Mouse (Mus musculus): ENCODE data around the gene Bcr. TPM values are rescaled to one million over a fixed set of nuclear protein-coding genes. Genes with fewer than 3 reads are reported as not detected.

Bcr gene
- polyA plus RNA-seq, 1 experiment from 2014 or later: 7.5 TPM

DNA sequence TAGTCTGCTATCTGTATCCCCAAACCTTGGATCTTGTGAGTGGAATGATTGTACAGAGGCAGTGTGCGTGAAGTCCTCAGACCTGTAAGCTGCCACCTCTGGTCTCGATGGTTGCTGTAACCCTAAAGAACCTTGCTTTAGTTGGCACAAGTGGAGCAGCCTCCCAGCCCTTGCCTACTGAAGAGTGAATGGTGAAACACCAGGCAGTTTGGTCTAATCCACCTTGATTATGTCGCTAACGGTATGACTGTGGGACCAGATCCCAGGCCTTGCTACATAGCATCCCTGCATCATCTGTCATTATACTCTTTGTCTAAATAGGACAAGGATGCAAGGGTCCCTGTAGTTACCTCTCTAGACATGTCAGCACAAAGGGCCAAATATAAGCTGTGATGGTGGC lies 106.2 kb downstream of the Bcr start:
- Histone ChIP-seq H3K9me3 (no peaks in the 10 kb centered on the region), H3K4me1 (0 out of 2 replicates have a peak, but pooled peaks cover 3% of the 10 kb centered on the region), H3K27me3 (no peaks in the 10 kb centered on the region), H3K9ac (no peak overlapping the region), H3K4me3 (no peak overlapping the region), H3K4me2 (no peak overlapping the region), H3K36me3 (peaks cover 66% of the 10 kb centered on the region), H3K27ac (0 out of 2 replicates have a peak overlapping the region, but pooled peaks have one; percentile 29)
- no peak for ATAC-seq (ENCODE audit: insufficient number of reproducible peaks, low FRiP score, low TSS enrichment, low read depth)
- 80% methylated on average over 4 of the region's 4 CpGs for WGBS

DNA sequence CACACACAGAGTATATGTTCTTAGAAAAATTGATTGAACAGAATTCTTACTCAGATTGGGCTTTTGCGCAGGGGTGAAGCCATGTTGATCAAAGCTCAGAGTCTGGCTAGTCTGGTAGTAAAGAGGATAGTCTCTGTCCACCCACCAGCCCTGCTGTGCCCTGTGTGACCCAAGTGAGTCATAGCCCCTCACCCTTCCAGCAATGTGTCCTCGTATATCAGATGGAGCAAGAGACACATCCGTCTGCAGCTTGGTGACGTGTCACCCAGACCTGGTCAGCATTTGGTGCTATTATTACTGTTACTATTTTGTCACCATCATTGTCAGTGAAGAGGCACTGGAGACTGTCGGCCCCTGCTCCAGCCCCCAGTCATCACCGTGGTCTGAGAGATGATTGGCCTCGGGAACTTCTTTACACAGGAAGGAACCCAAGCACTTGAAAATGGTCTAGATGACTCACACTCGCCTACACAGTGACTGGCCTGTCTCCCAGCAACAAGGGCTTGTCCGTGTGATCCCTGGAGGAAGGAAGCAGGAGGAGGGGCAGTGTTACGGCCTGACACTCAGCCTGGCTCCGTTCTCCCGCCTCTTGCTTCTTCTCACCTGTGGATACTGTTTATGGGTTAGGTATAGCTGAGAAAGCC lies 109.9 kb downstream of the Bcr start:
- H3K27me3 ChIP-seq: no peaks in the 10 kb centered on the region
- no peaks in the 10 kb centered on the region for H3K9me3 ChIP-seq
- no peak for ATAC-seq (ENCODE audit: insufficient number of reproducible peaks, low FRiP score, low TSS enrichment, low read depth)
- H3K27ac ChIP-seq: no peak overlapping the region
- H3K4me3 ChIP-seq: no peak overlapping the region
- WGBS: 75% methylated on average over 12 of the region's 12 CpGs
- H3K4me2 ChIP-seq: no peak overlapping the region
- peaks cover 63% of the 10 kb centered on the region for H3K36me3 ChIP-seq
- no peak overlapping the region for H3K9ac ChIP-seq
- 0 out of 2 replicates have a peak, but pooled peaks cover 3% of the 10 kb centered on the region for H3K4me1 ChIP-seq

DNA sequence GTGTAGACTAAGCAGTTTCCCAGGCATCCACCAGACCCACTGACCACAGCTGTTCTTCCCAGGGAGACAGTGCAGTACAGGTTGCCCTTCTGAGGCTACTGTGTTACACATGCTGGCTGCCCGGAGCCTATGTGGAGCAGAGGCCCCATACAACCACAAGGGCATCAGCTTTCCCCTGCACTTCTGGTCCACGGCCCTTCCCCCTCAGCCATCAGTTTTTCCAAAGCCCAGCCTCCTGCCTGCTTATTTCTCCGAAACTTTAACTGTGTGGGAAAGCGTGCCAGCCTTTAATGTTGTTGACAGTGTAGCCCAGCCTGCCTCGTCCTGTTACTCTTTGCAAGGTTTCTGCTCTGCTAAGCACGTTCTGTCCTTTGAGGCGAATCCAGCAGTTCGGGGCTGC lies 112.7 kb downstream of the Bcr start:
- H3K27ac ChIP-seq: no peak overlapping the region
- H3K4me1 ChIP-seq: 0 out of 2 replicates have a peak, but pooled peaks cover 3% of the 10 kb centered on the region
- WGBS: 70% methylated on average over 8 of the region's 8 CpGs
- H3K9me3 ChIP-seq: no peaks in the 10 kb centered on the region
- ATAC-seq (ENCODE audit: insufficient number of reproducible peaks, low FRiP score, low TSS enrichment, low read depth): no peak
- no peaks in the 10 kb centered on the region for H3K27me3 ChIP-seq
- no peak overlapping the region for H3K4me3 ChIP-seq
- no peak overlapping the region for H3K9ac ChIP-seq
- H3K4me2 ChIP-seq: no peak overlapping the region
- peaks cover 77% of the 10 kb centered on the region for H3K36me3 ChIP-seq

DNA sequence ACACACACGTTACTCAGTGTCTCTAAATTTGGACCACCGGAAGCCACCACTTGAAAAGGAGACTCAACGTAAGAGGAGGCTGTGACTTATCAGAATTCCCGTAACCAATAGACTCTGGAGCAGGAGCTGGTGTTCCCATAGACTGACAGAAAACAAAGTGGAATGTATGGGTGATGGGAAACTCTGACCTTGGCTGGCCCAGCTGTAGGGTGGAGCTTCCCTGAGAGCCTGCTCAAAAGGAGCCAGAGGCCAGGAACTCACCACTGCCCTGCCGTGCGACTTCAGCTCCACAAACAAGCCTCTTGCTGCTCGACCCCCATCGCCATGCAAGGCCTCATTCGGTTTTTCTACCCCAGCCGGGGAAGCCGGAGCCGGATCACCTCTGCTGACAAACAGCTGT lies 113.3 kb downstream of the Bcr start:
- H3K27ac ChIP-seq: no peak overlapping the region
- no peaks in the 10 kb centered on the region for H3K27me3 ChIP-seq
- H3K9ac ChIP-seq: no peak overlapping the region
- 80% methylated on average over 12 of the region's 12 CpGs for WGBS
- no peak for ATAC-seq (ENCODE audit: insufficient number of reproducible peaks, low FRiP score, low TSS enrichment, low read depth)
- no peak overlapping the region for H3K4me3 ChIP-seq
- no peaks in the 10 kb centered on the region for H3K9me3 ChIP-seq
- H3K4me2 ChIP-seq: no peak overlapping the region
- 0 out of 2 replicates have a peak, but pooled peaks cover 3% of the 10 kb centered on the region for H3K4me1 ChIP-seq
- H3K36me3 ChIP-seq: peaks cover 78% of the 10 kb centered on the region

DNA sequence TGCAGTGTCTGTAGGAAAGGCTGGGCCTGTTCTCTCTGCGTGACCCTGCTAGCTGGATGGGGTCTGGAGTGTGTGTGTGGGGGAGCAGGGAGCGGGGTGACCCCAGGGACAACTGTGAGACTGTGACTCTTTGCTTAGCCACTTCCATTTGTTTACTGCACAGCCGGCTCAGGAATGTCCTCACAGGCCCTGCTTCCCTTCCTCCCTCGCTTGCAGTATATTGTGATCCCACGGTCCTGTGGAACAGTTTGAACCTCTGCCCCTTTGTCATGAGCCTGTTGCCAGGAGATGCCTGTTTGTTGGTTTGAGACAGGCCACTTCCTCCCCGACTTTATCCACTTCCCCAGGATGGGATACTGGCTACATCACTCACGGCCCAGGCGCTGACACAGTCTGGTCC lies 116.1 kb downstream of the Bcr start:
- Histone ChIP-seq H3K4me2 (no peak overlapping the region), H3K36me3 (peaks cover 87% of the 10 kb centered on the region)
- WGBS: 80% methylated on average over 8 of the region's 8 CpGs

DNA sequence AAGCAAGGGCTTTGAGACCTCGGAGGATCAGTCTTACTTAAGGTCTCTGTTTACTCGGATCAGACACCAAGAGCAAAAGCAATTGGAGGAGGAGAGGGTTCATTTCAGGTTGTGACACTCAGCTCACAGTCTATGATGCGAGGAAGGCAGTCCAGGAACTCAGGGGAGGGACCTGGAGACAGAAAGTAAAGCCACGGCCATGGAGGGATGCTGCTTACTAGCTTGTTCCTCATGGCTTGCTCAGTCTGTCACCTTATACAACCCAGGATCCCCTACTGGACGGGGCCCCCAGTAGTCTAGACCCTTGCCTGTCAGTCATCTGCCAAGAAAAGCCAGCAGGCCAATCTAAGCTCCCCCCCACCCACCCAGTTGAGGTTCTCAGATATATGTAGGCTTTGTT lies 118.5 kb downstream of the Bcr start:
- no peaks in the 10 kb centered on the region for H3K9me3 ChIP-seq
- peaks cover 86% of the 10 kb centered on the region for H3K36me3 ChIP-seq
- no peaks in the 10 kb centered on the region for H3K27me3 ChIP-seq
- H3K4me3 ChIP-seq: no peak overlapping the region
- no peak overlapping the region for H3K27ac ChIP-seq
- 92% methylated on average over 5 of the region's 5 CpGs for WGBS
- ATAC-seq (ENCODE audit: insufficient number of reproducible peaks, low FRiP score, low TSS enrichment, low read depth): no peak
- H3K4me1 ChIP-seq: no peaks in the 10 kb centered on the region
- H3K9ac ChIP-seq: no peak overlapping the region
- H3K4me2 ChIP-seq: no peak overlapping the region

More for the DNA sequence above, 116.1 kb downstream of the Bcr start:
- no peaks in the 10 kb centered on the region for H3K4me1 ChIP-seq
- no peaks in the 10 kb centered on the region for H3K27me3 ChIP-seq
- no peak overlapping the region for H3K9ac ChIP-seq
- ATAC-seq (ENCODE audit: insufficient number of reproducible peaks, low FRiP score, low TSS enrichment, low read depth): no peak
- H3K4me3 ChIP-seq: no peak overlapping the region
- H3K9me3 ChIP-seq: no peaks in the 10 kb centered on the region
- no peak overlapping the region for H3K27ac ChIP-seq

DNA sequence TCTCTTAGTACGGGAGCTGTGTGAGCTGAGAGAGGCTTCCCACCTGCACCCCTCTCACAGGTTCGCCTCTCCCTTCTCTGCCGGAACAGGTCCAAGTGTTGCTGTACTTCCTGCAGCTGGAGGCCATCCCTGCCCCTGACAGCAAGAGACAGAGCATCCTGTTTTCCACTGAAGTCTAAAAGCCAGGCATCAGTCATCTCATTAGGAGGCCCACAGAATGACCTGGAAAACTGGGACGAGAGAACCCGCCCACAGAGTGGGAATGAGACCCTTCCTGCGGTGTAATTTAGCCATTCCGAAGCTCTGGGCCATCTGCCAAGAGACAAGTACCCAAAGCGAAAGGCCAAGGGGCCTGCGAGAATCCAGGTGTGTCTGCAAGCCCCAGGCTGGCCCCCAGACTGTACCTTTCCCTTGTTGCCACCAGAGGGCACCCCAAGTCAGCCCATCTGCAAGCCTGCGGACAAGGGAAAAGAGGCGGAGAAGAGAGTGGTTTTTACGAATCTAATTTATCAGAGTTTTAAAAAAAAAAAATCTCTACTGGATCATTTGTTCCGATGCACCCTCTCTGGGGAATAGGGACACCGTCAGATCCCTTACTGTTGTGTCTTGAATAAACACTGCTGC lies 121.9 kb downstream of the Bcr start:
- 23% methylated on average over 14 of the region's 14 CpGs for WGBS
- Histone ChIP-seq H3K4me3 (no peak overlapping the region), H3K27ac (0 out of 2 replicates have a peak overlapping the region, but pooled peaks have one; percentile 33), H3K9ac (no peak overlapping the region), H3K4me1 (no peaks in the 10 kb centered on the region), H3K9me3 (no peaks in the 10 kb centered on the region), H3K36me3 (peaks cover 65% of the 10 kb centered on the region), H3K4me2 (no peak overlapping the region), H3K27me3 (no peaks in the 10 kb centered on the region)
- no peak for ATAC-seq (ENCODE audit: insufficient number of reproducible peaks, low FRiP score, low TSS enrichment, low read depth)

DNA sequence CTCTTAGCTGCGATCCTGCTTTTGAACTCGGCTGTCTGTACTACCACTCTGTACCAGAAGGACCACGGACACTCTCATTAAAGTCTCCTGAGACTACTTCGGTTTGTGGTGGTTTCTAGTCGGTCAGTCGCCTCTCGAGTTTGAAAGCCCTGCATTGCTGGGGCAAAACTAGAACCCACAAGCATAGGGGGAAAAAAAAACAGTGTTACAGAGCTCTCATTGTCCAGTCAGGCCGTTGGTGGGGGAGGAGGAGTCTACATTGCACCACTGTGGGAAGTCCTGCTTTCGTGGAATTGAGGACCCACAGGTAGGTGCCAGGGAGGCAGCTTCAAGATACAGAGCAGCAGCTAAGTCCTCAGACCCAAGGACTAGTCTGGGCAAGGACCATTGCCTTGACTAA lies 124.4 kb downstream of the Bcr start:
- Histone ChIP-seq H3K4me3 (no peak overlapping the region), H3K9ac (no peak overlapping the region), H3K36me3 (peaks cover 40% of the 10 kb centered on the region), H3K4me2 (no peak overlapping the region), H3K27ac (no peak overlapping the region), H3K9me3 (no peaks in the 10 kb centered on the region), H3K27me3 (no peaks in the 10 kb centered on the region), H3K4me1 (0 out of 2 replicates have a peak, but pooled peaks cover 4% of the 10 kb centered on the region)
- no peak for ATAC-seq (ENCODE audit: insufficient number of reproducible peaks, low FRiP score, low TSS enrichment, low read depth)
- WGBS: 84% methylated on average over 9 of the region's 9 CpGs

DNA sequence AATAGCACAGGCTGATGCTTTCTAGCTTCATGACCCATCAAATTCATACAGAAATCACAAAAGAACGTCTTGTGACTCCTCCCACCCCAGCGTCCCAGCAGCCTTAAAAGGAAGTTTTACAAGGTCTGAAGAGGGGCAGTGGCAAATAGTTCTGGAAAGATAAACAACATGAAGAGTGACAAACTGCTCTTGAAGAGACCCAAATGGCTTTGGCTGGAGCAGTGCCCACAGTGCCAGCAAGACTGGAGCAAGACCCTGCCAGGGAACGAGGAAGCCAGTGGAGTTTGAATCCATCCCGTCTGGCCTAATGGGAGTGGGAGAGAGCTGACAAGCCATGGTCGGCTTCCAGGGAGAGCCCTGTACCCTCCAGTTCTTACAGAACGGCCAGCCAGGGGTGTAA lies 126.2 kb downstream of the Bcr start:
- H3K27ac ChIP-seq: no peak overlapping the region
- H3K4me1 ChIP-seq: 0 out of 2 replicates have a peak, but pooled peaks cover 4% of the 10 kb centered on the region
- no peaks in the 10 kb centered on the region for H3K9me3 ChIP-seq
- peaks cover 22% of the 10 kb centered on the region for H3K36me3 ChIP-seq
- ATAC-seq (ENCODE audit: insufficient number of reproducible peaks, low FRiP score, low TSS enrichment, low read depth): no peak
- no peak overlapping the region for H3K4me3 ChIP-seq
- no peak overlapping the region for H3K9ac ChIP-seq
- H3K4me2 ChIP-seq: no peak overlapping the region
- no peaks in the 10 kb centered on the region for H3K27me3 ChIP-seq
- 45% methylated on average over 6 of the region's 6 CpGs for WGBS

DNA sequence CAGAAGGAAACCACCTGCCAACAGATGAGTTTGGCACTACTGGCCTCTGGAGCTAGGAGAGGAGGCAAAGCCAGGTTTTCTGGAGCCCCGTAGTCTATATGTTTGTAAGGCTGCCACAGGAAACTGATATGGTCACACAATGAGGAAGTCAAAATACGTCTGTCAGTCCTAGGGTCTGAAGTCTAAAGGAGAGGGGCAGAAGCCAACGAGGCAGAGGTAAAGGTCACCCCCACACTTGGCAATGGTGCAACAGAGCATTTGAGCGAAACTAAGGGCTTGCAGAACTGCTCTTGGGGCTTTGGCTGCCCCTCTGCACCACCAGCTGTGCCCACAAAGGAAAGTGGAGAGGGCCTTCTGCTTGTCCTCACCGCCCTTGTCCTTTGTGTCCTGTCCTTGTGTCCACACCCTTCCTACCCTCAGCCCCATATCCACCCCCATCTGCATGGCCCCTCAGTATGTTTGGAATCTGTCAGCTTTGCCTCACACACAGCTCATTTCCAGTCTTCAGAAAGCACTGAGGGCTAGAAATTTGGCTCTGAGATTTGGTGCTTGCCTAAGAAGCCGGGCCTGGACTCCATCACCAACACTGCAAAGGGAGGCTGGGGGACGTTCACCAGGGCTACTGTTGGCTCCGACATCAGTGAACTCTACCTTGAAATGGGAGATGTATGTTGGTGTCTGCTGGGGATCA lies 127.1 kb downstream of the Bcr start:
- ATAC-seq (ENCODE audit: insufficient number of reproducible peaks, low FRiP score, low TSS enrichment, low read depth): no peak
- Histone ChIP-seq H3K27ac (no peak overlapping the region), H3K36me3 (peaks cover 15% of the 10 kb centered on the region), H3K4me2 (no peak overlapping the region), H3K4me3 (no peak overlapping the region), H3K27me3 (no peaks in the 10 kb centered on the region), H3K9me3 (no peaks in the 10 kb centered on the region), H3K4me1 (0 out of 2 replicates have a peak, but pooled peaks cover 4% of the 10 kb centered on the region), H3K9ac (no peak overlapping the region)
- WGBS: 71% methylated on average over 8 of the region's 8 CpGs

DNA sequence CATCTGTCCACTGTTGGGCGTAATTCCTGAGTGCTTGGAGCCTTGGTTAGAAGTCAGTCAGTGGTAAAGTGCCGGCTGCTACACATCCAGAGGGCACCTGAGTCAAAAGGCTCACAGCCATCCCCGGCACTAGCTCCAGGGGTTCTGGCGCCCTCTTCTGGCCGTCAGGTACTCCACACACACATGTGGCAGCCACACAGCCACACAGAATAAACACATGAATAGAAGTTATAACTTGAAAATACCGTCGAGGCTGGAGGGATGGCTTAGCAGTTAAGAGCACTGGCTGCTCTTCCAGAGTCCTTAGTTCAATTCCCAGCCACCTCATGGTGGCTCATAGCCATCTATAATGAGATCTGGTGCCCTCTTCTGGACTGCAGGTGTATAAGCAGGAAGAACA lies 131.3 kb downstream of the Bcr start:
- Histone ChIP-seq H3K27ac (0 out of 2 replicates have a peak overlapping the region, but pooled peaks have one; percentile 43), H3K9ac (no peak overlapping the region), H3K27me3 (no peaks in the 10 kb centered on the region), H3K4me2 (no peak overlapping the region), H3K36me3 (no peaks in the 10 kb centered on the region), H3K9me3 (no peaks in the 10 kb centered on the region), H3K4me3 (no peak overlapping the region), H3K4me1 (0 out of 2 replicates have a peak, but pooled peaks cover 4% of the 10 kb centered on the region)
- ATAC-seq (ENCODE audit: insufficient number of reproducible peaks, low FRiP score, low TSS enrichment, low read depth): no peak
- WGBS: 51% methylated on average over 7 of the region's 7 CpGs

DNA sequence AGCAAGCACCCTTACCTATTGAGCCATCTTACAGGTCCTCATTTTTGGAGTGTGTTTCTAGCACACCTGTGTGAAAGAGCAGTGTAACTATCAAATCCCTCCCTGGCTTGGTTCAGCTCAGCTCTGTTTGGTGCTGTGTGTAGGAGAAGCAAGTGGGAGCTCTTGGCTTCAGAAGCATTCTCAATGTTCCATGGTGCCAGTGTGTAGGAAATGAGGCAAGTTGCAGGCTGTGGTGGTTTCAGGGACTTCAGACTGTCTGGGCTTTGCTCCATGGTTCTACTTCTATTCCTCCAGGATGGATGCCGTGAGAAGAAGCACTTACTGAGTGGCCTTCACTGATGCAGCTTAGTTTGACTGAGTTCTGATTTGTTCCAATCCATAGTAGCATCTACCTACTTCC lies 137.4 kb downstream of the Bcr start:
- WGBS: 87% methylated on average over 1 of the region's 1 CpGs
- no peaks in the 10 kb centered on the region for H3K27me3 ChIP-seq
- no peak overlapping the region for H3K9ac ChIP-seq
- H3K4me1 ChIP-seq: no peaks in the 10 kb centered on the region
- no peaks in the 10 kb centered on the region for H3K36me3 ChIP-seq
- no peak for ATAC-seq (ENCODE audit: insufficient number of reproducible peaks, low FRiP score, low TSS enrichment, low read depth)
- no peak overlapping the region for H3K27ac ChIP-seq
- no peak overlapping the region for H3K4me3 ChIP-seq
- no peaks in the 10 kb centered on the region for H3K9me3 ChIP-seq
- no peak overlapping the region for H3K4me2 ChIP-seq

Data from limb, embryonic 15.5 days (tissue).